Mouse (Mus musculus) right cerebral cortex, postnatal 25 days (tissue): ENCODE measurements around the gene BC005537.
A peak's percentile ranks its signal among the peaks of the same experiment; 100 is the strongest.
"Not testable (repeated sequence)": the region's sequence is repeated elsewhere in the genome, so short reads cannot be mapped to it uniquely, and the experiment has no call there.

Source experiments
- DNase-seq: peaks from one replicate; pipeline ENCODE4 v3.0.0; 2022

Gene BC005537

GRCm38 (mm10) chr13:24800674-24801307 lies 666 bp upstream of the BC005537 start:
- peak; percentile 95 for DNase-seq

DNA sequence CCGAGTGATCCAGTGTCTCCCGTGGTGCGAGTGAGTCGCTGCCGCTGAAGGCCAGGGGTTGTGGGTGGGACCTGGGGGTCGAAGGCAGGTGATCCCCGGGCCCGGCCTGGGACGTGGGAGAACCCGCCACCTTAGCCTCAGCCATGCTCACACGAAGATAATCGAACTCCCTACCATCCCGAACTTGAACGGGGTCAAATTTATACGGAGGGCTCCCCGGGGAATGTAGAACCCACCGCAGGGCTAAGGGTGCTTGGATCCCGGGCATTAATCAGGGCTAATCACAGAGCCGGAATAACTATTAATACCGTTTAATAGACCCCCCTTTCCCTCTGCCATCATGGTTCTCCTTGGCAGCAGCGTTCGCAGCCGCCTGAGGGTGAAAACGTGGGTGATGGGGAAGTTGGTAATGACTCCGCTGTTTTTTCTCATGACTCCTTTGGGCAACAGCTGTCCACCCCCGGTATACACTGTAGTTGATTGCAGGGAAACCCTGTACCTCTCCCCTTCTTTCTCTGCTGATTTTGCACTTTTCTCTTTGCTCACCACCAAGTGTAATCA lies 754 bp downstream of the BC005537 start:
- DNase-seq = peak; percentile 25

DNA sequence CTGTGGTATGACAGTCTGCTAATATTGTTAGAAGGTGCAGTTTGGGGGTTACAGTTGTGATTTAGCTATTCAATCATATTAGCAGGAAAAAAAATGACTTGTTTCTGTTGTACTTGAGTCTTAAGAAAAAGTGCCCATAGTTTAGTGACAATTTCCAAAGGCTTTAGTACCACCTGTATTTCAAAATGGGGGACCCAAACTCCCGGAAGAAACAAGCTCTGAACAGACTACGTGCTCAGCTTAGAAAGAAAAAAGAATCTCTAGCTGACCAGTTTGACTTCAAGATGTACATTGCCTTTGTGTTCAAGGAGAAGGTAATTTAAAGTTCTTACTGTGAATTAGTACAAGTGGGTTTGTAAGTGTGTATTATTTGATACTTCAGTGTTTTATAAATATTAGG lies 1.7 kb downstream of the BC005537 start:
- no peak for DNase-seq

DNA sequence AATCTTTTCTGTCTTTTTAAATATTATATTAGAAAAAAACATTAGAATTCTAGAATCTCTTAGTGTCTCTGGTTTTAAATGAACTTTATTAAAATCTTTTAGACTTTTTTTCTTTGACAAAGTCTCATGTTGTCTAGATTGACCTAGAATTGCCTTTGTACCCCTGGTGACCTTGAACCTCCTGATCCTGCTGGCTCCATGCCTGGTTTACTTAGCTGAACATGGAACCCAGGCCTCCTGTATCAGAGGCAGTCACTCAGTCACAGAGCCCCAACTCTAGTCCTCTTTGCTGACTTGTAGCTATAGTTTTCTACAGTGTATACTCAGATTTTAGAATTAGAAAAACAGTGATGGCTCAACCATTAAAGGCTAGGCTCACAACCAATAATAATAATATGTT lies 4.6 kb downstream of the BC005537 start:
- DNase-seq = no peak

DNA sequence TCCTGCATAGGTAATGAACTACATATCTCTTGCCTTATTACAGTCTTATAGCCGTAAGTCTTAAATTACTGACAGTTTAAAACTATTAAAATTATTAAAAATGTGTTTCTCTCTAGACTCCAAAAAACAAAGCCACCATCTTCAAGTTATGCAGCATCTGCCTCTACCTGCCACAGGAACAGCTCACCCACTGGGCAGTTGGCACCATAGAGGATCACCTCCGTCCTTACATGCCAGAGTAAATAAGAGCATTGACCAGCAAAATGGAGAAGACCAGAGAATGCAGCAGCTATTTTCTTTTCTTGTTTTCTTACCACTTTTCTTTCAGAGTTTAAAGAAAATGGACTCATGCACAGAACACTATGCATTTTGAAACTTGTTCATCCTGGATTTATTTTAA lies 11.1 kb downstream of the BC005537 start:
- no peak for DNase-seq

DNA sequence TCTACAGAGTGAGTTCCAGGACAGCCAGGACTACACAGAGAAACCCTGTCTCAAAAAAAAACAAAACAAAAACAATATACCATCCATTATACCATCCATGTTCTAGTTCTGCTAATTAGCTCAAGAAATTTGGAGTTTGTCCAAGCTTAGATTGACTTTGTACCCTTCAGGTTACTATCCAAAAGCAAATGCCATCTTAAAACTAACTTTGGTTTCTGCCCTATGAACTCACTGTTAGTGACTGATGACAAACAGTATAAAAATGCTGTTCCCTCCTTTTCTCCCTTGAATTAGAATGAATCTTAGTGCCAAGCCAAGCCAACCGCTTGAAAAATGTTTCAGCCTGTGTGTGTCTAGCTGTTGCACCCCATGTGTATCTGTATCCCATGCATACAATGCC lies 13.2 kb downstream of the BC005537 start:
- no peak for DNase-seq

DNA sequence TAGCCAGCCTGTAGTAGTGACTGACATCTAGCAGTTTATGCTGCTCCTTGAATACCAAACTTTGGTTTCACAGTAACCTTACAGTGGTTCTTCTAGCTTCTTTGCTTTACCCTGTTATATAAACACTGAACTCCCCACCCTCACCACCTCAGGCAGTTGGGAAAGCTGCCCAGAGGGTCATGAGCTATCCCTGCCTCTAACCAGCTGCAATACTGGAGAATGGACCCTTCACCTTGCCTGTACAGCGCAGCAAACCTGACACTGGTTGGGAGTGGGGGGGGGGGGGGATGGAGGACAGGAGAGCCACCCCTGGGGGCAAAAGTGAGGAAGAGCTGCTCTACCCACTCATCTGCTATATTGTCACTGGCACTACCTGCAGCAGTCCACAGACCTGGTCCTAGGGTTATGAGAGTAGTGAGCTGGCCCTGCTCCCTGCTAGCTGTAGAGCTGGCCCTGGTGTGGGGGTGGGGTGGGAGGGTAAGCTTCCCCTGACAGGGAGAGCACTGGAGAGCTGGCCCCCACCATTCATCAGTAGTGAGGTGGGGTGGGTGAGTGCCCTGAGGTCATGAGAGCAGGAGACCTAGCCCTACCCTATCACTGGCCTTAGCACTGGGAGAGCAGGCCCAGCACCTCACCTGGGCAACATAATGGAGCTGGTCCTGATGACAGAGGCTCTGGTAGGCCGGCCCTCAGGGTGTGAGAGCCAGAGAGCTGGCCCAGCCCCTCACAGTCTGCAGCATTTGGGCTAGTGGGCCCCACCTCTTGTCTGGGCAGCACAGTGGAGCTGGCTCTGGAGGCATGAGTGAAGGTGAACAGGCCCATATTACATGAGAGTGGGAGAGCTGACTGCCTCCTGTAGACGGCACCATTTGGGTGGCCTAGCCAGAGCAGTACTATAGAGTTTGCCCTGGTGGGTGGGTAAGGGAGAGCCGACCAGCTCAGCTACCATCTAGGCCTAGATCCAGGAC lies 15.0 kb downstream of the BC005537 start:
- DNase-seq = no peak

DNA sequence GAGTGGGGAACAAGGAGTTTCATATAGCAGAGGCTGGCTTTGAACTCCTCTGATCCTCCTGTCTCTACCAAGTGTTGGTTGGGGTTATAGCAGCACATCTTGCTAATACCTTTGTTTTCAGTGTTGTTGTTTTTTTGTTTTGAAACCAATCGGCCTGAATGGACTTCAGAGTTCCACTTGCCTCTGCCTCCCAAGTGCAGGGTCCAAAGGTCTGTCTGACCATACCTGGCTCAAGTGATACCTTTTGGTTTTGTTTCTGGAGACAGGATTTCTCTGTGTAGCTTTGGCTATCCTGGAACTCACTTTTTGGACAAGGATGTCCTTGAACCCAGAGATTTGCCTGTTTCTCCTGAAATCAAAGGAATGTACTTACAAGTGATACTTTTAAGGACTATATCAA lies 18.5 kb downstream of the BC005537 start:
- no peak for DNase-seq

GRCm38 (mm10) chr13:24822663-24823343 lies 21.3 kb downstream of the BC005537 start:
- no peak for DNase-seq

DNA sequence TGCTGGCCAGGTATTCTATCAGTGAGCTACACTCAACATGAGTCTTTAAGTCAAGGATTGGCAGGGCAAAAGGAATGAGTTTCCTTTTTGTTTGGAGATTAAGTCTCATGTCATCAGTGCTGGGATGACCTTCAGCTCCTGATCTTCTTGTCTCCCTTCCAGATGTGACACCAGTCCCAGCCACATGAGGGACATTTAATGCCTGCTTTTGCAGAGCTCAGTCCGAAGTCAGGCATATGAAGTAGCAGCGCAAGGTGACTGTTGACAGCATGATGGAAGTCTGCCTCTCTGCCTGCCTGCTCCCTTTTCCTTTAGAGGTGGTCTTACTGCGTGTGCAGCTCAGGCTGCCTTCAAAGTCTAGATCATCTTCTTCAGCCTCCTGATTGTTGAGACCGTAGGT lies 23.2 kb downstream of the BC005537 start:
- DNase-seq = no peak

GRCm38 (mm10) chr13:24825587-24825986 lies 24.1 kb downstream of the BC005537 start:
- no peak for DNase-seq

GRCm38 (mm10) chr13:24826116-24826515 lies 24.7 kb downstream of the BC005537 start:
- no peak for DNase-seq

DNA sequence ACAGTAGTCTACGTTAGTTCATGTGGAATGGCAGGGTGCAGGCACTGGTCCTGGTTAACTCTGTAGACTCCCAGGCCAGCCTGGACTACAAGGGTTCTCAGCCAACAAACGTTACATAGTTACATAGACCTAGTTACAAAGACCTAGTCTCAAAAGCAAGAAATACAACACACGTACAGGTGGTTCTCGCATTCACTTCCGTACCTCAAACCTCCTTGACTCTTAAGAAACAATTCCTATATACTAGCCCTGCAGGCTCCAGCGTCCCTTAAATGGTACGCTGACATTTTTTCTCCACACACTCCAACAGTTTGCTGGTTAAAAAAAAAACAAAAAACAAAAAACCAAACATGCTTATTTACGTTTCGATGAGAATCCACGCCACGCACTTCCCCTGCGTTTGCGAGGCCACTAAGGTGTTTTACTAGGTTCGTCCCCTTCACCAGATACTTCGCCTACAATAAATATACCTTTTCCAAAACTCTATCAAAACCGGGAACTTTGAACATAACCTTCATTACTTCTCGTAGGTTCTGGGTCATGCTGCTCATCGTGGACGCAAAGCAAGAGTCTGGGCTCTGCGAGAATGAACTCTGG lies 29.4 kb downstream of the BC005537 start:
- no peak for DNase-seq

DNA sequence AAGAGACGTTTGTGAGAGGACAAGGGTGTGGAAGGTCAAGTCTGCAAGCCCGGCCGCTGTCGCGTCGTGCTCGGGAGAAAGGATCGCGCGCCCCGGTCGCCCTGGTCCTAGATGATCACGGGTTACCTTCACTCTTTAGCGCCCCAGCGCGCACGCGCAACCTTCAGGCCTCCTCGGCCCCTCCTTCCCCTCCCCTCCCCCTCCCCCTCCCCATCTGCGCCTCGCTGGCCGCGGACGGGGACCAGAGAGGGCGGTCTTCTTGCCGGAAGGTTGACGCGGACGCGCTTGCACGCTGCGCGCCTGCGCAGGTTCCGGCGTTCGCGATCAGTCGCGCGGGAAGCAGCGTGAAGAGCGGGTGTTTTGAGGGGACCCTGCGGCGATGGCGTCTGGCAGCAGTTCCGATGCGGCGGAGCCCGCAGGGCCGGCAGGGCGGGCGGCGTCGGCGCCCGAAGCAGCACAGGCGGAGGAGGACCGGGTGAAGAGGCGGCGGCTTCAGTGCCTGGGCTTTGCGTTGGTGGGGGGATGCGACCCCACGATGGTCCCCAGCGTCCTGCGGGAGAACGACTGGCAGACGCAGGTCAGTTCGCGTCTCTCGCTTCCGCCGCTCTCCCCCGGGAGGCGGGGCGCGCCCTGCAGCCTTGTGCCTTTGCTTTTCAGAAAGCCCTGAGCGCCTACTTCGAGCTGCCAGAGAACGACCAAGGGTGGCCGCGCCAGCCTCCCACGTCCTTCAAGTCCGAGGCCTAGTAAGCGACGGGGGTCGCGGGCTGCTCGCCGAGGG lies 30.1 kb downstream of the BC005537 start, which contains the start of the genes Acot13 and Tdp2:
Gene Acot13, minus strand, starts transcription at position 188 of the 778 bp plus-strand sequence.
Gene Tdp2, plus strand, starts transcription at position 327 of the 778 bp plus-strand sequence.
- DNase-seq = peak; percentile 95

DNA sequence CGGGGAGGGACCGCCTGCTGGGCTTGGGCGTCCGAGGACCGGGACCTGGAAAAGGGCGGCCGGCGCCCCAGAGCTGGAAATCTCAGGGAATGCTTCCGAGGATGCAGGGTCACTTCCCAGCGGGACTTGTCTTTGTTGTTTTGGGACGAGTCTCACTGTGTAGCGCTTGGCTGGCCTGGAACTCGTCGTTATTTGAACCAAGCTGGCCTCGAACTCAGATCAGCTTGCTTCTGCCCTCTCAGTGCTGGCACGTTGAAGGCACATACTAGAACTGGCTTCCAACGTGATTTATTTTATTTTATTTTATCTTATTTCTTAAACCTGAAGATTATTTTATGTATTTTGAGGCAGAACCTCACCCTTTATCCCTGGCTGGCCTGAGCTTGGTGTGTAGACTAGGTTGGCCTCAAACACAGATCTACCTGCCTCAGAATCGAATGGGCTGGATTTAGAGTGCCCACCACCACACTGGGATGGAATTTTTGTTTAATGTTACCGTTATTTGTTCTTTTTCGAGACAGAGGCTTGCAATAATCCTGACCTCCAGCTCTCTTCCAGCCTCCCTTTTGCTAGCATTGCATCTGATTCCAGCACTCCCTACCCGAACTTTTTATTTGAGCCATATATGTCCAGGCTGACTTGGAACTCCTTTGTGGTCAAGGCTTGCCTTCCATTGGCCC lies 30.8 kb downstream of the BC005537 start:
- no peak for DNase-seq

- DNase-seq = no peak
Observed at GRCm38 (mm10) chr13:24832811-24833155, 31.3 kb downstream of the BC005537 start.

DNA sequence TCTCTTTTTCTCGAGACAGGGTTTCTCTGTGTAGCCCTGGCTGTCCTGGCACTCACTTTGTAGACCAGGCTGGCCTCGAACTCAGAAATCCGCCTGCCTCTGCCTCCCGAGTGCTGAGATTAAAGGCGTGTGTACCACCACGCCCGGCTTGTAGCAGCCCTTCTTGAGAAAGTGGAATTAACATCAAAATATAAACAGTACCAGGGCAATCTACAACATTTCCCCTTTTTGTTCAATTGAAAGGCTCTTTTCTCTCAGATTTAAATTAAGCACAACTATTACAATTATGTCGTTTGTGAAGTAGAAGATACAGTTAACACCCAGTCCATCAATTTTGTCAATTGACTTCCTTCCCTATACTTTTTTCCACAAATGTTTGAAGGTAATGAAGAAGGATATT lies 36.3 kb downstream of the BC005537 start:
- DNase-seq = not testable (repeated sequence)

- no peak for DNase-seq
Observed at GRCm38 (mm10) chr13:24839831-24840230, 38.4 kb downstream of the BC005537 start.

GRCm38 (mm10) chr13:24841702-24842101 lies 40.2 kb downstream of the BC005537 start:
- DNase-seq = no peak

DNA sequence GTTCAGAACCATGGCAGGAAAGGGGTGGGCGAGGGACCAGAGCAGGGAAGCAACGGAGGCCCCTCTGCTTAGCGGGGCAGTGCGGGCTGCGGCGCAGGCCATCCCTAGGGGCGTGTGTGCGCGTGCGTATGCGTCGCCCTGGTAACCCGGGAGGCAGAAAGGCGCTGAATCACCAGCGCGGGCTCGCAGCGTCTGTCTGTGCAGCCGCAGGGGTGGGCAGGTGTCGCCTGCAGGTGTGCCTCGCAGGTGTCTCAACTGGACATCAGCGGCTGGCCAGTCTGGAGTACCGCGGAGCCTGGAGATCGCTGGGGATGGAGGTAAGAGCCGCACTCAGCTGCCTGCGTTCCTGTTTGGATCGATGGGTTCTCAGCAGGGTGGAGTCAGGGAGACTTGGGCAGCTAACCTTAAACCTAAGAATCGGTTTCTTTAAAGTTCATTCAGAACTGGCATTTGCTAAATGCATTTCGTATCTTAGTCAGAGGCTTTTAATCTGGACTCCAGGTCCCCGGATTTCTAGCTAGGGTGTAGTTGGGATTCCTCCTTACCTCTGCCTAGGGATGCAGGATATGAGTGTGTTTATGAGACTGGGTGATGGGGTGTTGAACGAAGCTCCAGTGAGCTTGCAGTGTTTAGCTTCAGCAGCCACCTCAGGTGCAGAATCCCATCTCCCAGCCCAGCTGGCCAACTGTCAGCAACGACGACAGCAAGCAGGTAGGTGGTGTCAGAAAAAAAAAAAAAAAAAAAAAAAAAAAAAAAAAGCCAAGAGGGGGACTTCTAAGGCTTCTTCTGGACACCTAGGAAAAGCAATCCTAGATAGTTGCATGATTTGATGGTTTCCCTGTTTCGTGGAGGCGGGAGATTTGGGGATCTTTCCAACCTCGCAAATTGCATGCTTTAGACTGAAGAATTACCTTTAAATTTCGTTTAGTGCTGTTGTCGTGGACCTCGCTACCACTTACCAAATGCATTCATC lies 43.8 kb downstream of the BC005537 start, which contains the start of gene D130043K22Rik:
Gene D130043K22Rik, plus strand, starts transcription at position 153 of the 973 bp plus-strand sequence.
- peak; percentile 83 for DNase-seq
